Mouse (Mus musculus): Measurements from ENCODE around the gene Ccdc57. TPM values are rescaled to one million over a fixed set of nuclear protein-coding genes. Genes with fewer than 3 reads are reported as not detected.

Ccdc57 gene
- polyA plus RNA-seq, 1 experiment from 2014 or later = 7.2 TPM

GRCm38 (mm10) chr11:120820546-120820945 lies 112.1 kb downstream of the Ccdc57 start:
- Histone ChIP-seq H3K36me3 (ENCODE audit: insufficient read depth) (peaks cover 72% of the 10 kb centered on the region), H3K4me2 (no peak overlapping the region), H3K9me3 (ENCODE audit: low read depth, low read length) (no peaks in the 10 kb centered on the region), H3K27ac (ENCODE audit: low read depth) (no peak overlapping the region), H3K4me3 (ENCODE audit: low read depth, low read length) (no peak overlapping the region), H3K9ac (no peak overlapping the region), H3K27me3 (ENCODE audit: insufficient read depth, low read length) (no peaks in the 10 kb centered on the region), H3K4me1 (ENCODE audit: insufficient read depth) (peaks cover 17% of the 10 kb centered on the region)
- WGBS = 93% methylated on average over 14 of the region's 14 CpGs
- no peak for TF ChIP-seq CTCF (IDR thresholded peaks at IDR 0.05; ENCODE audit: low read depth)
- ATAC-seq (ENCODE audit: insufficient read depth) = no peak
- no peak for DNase-seq

- H3K36me3 ChIP-seq (ENCODE audit: insufficient read depth) = peaks cover 82% of the 10 kb centered on the region
- WGBS = 89% methylated on average over 6 of the region's 6 CpGs
- DNase-seq = no peak
- H3K4me1 ChIP-seq (ENCODE audit: insufficient read depth) = peaks cover 10% of the 10 kb centered on the region
- no peak overlapping the region for H3K27ac ChIP-seq (ENCODE audit: low read depth)
- H3K9me3 ChIP-seq (ENCODE audit: low read depth, low read length) = no peaks in the 10 kb centered on the region
- ATAC-seq (ENCODE audit: insufficient read depth) = no peak
- H3K27me3 ChIP-seq (ENCODE audit: insufficient read depth, low read length) = no peaks in the 10 kb centered on the region
- no peak for TF ChIP-seq CTCF (IDR thresholded peaks at IDR 0.05; ENCODE audit: low read depth)
- H3K4me2 ChIP-seq = no peak overlapping the region
- H3K9ac ChIP-seq = no peak overlapping the region
- no peak overlapping the region for H3K4me3 ChIP-seq (ENCODE audit: low read depth, low read length)
Observed at GRCm38 (mm10) chr11:120819556-120819955, 113.1 kb downstream of the Ccdc57 start.

GRCm38 (mm10) chr11:120818251-120818650 lies 114.4 kb downstream of the Ccdc57 start:
- DNase-seq (no peak), ATAC-seq (ENCODE audit: insufficient read depth) (no peak)
- Histone ChIP-seq H3K4me3 (ENCODE audit: low read depth, low read length) (no peak overlapping the region), H3K9me3 (ENCODE audit: low read depth, low read length) (no peaks in the 10 kb centered on the region), H3K36me3 (ENCODE audit: insufficient read depth) (peaks cover 95% of the 10 kb centered on the region), H3K9ac (no peak overlapping the region), H3K4me1 (ENCODE audit: insufficient read depth) (peaks cover 10% of the 10 kb centered on the region), H3K27me3 (ENCODE audit: insufficient read depth, low read length) (no peaks in the 10 kb centered on the region), H3K27ac (ENCODE audit: low read depth) (no peak overlapping the region), H3K4me2 (no peak overlapping the region)
- 94% methylated on average over 13 of the region's 13 CpGs for WGBS
- no peak for TF ChIP-seq CTCF (IDR thresholded peaks at IDR 0.05; ENCODE audit: low read depth)

- no peak overlapping the region for H3K4me3 ChIP-seq (ENCODE audit: low read depth, low read length)
- WGBS = 85% methylated on average over 6 of the region's 6 CpGs
- no peak for DNase-seq
- ATAC-seq (ENCODE audit: insufficient read depth) = no peak
- peaks cover 100% of the 10 kb centered on the region for H3K36me3 ChIP-seq (ENCODE audit: insufficient read depth)
- TF ChIP-seq CTCF (IDR thresholded peaks at IDR 0.05; ENCODE audit: low read depth) = no peak
- no peak overlapping the region for H3K4me2 ChIP-seq
- H3K27me3 ChIP-seq (ENCODE audit: insufficient read depth, low read length) = no peaks in the 10 kb centered on the region
- H3K27ac ChIP-seq (ENCODE audit: low read depth) = no peak overlapping the region
- peaks cover 5% of the 10 kb centered on the region for H3K4me1 ChIP-seq (ENCODE audit: insufficient read depth)
- H3K9ac ChIP-seq = no peak overlapping the region
- no peaks in the 10 kb centered on the region for H3K9me3 ChIP-seq (ENCODE audit: low read depth, low read length)
Observed at GRCm38 (mm10) chr11:120817358-120817757, 115.3 kb downstream of the Ccdc57 start.

GRCm38 (mm10) chr11:120812068-120812467 lies 120.6 kb downstream of the Ccdc57 start:
- Histone ChIP-seq H3K4me3 (ENCODE audit: low read depth, low read length) (no peak overlapping the region), H3K9ac (no peak overlapping the region), H3K4me2 (no peak overlapping the region), H3K36me3 (ENCODE audit: insufficient read depth) (peaks cover 100% of the 10 kb centered on the region), H3K27ac (ENCODE audit: low read depth) (no peak overlapping the region), H3K4me1 (ENCODE audit: insufficient read depth) (no peaks in the 10 kb centered on the region), H3K27me3 (ENCODE audit: insufficient read depth, low read length) (no peaks in the 10 kb centered on the region), H3K9me3 (ENCODE audit: low read depth, low read length) (no peaks in the 10 kb centered on the region)
- no peak for TF ChIP-seq CTCF (IDR thresholded peaks at IDR 0.05; ENCODE audit: low read depth)
- DNase-seq = no peak
- 93% methylated on average over 16 of the region's 16 CpGs for WGBS
- no peak for ATAC-seq (ENCODE audit: insufficient read depth)

GRCm38 (mm10) chr11:120808010-120808409 lies 124.7 kb downstream of the Ccdc57 start:
- Histone ChIP-seq H3K4me1 (ENCODE audit: insufficient read depth) (no peaks in the 10 kb centered on the region), H3K36me3 (ENCODE audit: insufficient read depth) (peaks cover 80% of the 10 kb centered on the region), H3K27ac (ENCODE audit: low read depth) (no peak overlapping the region), H3K27me3 (ENCODE audit: insufficient read depth, low read length) (no peaks in the 10 kb centered on the region), H3K9me3 (ENCODE audit: low read depth, low read length) (no peaks in the 10 kb centered on the region), H3K4me2 (no peak overlapping the region), H3K4me3 (ENCODE audit: low read depth, low read length) (no peak overlapping the region), H3K9ac (no peak overlapping the region)
- no peak for TF ChIP-seq CTCF (IDR thresholded peaks at IDR 0.05; ENCODE audit: low read depth)
- no peak for ATAC-seq (ENCODE audit: insufficient read depth)
- WGBS = 82% methylated on average over 12 of the region's 12 CpGs
- DNase-seq = no peak

- ATAC-seq (ENCODE audit: insufficient read depth) (no peak), DNase-seq (no peak)
- no peaks in the 10 kb centered on the region for H3K4me1 ChIP-seq (ENCODE audit: insufficient read depth)
- no peak overlapping the region for H3K27ac ChIP-seq (ENCODE audit: low read depth)
- H3K4me2 ChIP-seq = no peak overlapping the region
- no peak for TF ChIP-seq CTCF (IDR thresholded peaks at IDR 0.05; ENCODE audit: low read depth)
- no peak overlapping the region for H3K9ac ChIP-seq
- H3K9me3 ChIP-seq (ENCODE audit: low read depth, low read length) = no peaks in the 10 kb centered on the region
- peaks cover 56% of the 10 kb centered on the region for H3K36me3 ChIP-seq (ENCODE audit: insufficient read depth)
- no peak overlapping the region for H3K4me3 ChIP-seq (ENCODE audit: low read depth, low read length)
- WGBS = 88% methylated on average over 7 of the region's 7 CpGs
- H3K27me3 ChIP-seq (ENCODE audit: insufficient read depth, low read length) = no peaks in the 10 kb centered on the region
Observed at GRCm38 (mm10) chr11:120805375-120806298, 127.0 kb downstream of the Ccdc57 start.
